In genomic region chr5:92602691-92603690, GRCm38 (mm10) we compare ENCODE assay signal across 8 mouse cellular contexts. TPM values are rescaled to one million over a fixed set of nuclear protein-coding genes. Genes with fewer than 3 reads are reported as not detected.
DNase-seq lines count a peak whose midpoint lies in the region; ATAC-seq and TF ChIP-seq lines count a peak whose summit lies in the region.

TSS of gene Stbd1 (plus strand) at chr5:92603041.

- WGBS in cerebellum, adult 2 months, result under 1% methylated on average over 69 of the region's 69 CpGs
- under 1% methylated on average over 67 of the region's 69 CpGs for WGBS in intestine, embryonic 14.5 days
- WGBS in liver, embryonic 13.5 days (ENCODE audit: insufficient replicate concordance), result 1% methylated on average over 55 of the region's 69 CpGs
- WGBS in stomach, embryonic 15.5 days, result under 1% methylated on average over 67 of the region's 69 CpGs

- 0 out of 2 replicates have a peak, but pooled peaks cover 9% of the 10 kb centered on the region for H3K36me3 ChIP-seq in intestine, embryonic 14.5 days (ENCODE audit: control insufficient read depth, insufficient read depth, low read length)
- H3K36me3 ChIP-seq in liver, embryonic 13.5 days, result no peaks in the 10 kb centered on the region
- H3K36me3 ChIP-seq in stomach, embryonic 15.5 days, result peaks cover 3% of the 10 kb centered on the region; the same call in 1 of the 2 replicates

- peak in 1 of 2 experiments; percentile 12 for DNase-seq in cerebellum, adult 2 months
- DNase-seq in cerebellum, adult 9-11 months, result no peak
- peak; percentile 10 for DNase-seq in c-Kit-positive CD71-positive TER-119-negative erythroid progenitor cells, embryonic 14.5 days (ENCODE audit: low read depth)
- DNase-seq in gastrocnemius, postnatal 36 days, result peak; percentile 56 to 64
- DNase-seq in intestine, embryonic 14.5 days (ENCODE audit: low spot score), result peak; percentile 87
- DNase-seq in liver, embryonic 13.5 days, result no peak
- DNase-seq in naive thymus-derived CD4-positive, alpha-beta T cell, adult 2 months (ENCODE audit: low read depth), result peak; percentile 43

- intact Hi-C loops in gastrocnemius, postnatal 36 days (cut with DNase I), result loop anchor here (5.0 kb wide), 1 partner anchor 96 kb away; the partner anchor contains the start of gene Scarb2

- no peak for TF ChIP-seq POLR2A in cerebellum, adult 2 months (IDR thresholded peaks at IDR 0.05; ENCODE audit: borderline replicate concordance, insufficient read depth, low read length)

- H3K9me3 ChIP-seq in intestine, embryonic 14.5 days (ENCODE audit: control insufficient read depth, low read length), result no peaks in the 10 kb centered on the region
- H3K9me3 ChIP-seq in liver, embryonic 13.5 days (replicated peaks), result no peaks in the 10 kb centered on the region
- no peaks in the 10 kb centered on the region for H3K9me3 ChIP-seq in stomach, embryonic 15.5 days

- H3K27me3 ChIP-seq in cerebellum, adult 2 months (ENCODE audit: control insufficient read depth, insufficient read depth, low read length), result peaks cover 3% of the 10 kb centered on the region; the same call in 1 of the 2 replicates
- no peaks in the 10 kb centered on the region for H3K27me3 ChIP-seq in intestine, embryonic 14.5 days (replicated peaks; ENCODE audit: control insufficient read depth, insufficient read depth, low read length)
- H3K27me3 ChIP-seq in liver, embryonic 13.5 days, result peaks cover 41% of the 10 kb centered on the region
- no peaks in the 10 kb centered on the region for H3K27me3 ChIP-seq in stomach, embryonic 15.5 days (replicated peaks)

- no peak for TF ChIP-seq CTCF in cerebellum, adult 2 months (IDR thresholded peaks at IDR 0.05; ENCODE audit: borderline replicate concordance, insufficient read depth, low read depth, low read length)

- no peak within 1 kb of the TSS for H3K27ac ChIP-seq in cerebellum, adult 2 months (ENCODE audit: insufficient read depth, low read length)
- H3K27ac ChIP-seq in intestine, embryonic 14.5 days (ENCODE audit: low read depth), result peak within 1 kb of the TSS; percentile 57; the same call in 1 of the 2 replicates
- H3K27ac ChIP-seq in liver, embryonic 13.5 days, result no peak within 1 kb of the TSS
- peak within 1 kb of the TSS; percentile 81 for H3K27ac ChIP-seq in stomach, embryonic 15.5 days

- no peaks in the 10 kb centered on the region; the same call in 1 of the 2 replicates for H3K4me1 ChIP-seq in cerebellum, adult 2 months (ENCODE audit: control insufficient read depth, insufficient read depth, low read length)
- H3K4me1 ChIP-seq in intestine, embryonic 14.5 days (replicated peaks; ENCODE audit: control insufficient read depth, insufficient read depth, low read length), result peaks cover 5% of the 10 kb centered on the region; the same call in 1 of the 2 replicates
- H3K4me1 ChIP-seq in liver, embryonic 13.5 days (replicated peaks), result peaks cover 10% of the 10 kb centered on the region
- H3K4me1 ChIP-seq in stomach, embryonic 15.5 days, result peaks cover 4% of the 10 kb centered on the region; the same call in 1 of the 2 replicates

- H3K9ac ChIP-seq in intestine, embryonic 14.5 days (ENCODE audit: low read length), result peak within 1 kb of the TSS; percentile 64
- peak within 1 kb of the TSS; percentile 62 for H3K9ac ChIP-seq in liver, embryonic 13.5 days
- H3K9ac ChIP-seq in stomach, embryonic 15.5 days, result peak within 1 kb of the TSS; percentile 53

- peak within 1 kb of the TSS; percentile 49 for H3K4me3 ChIP-seq in cerebellum, adult 2 months (replicated peaks; ENCODE audit: insufficient read depth, low read depth, low read length)
- peak within 1 kb of the TSS; percentile 75 for H3K4me3 ChIP-seq in intestine, embryonic 14.5 days (ENCODE audit: low read depth, low read length)
- H3K4me3 ChIP-seq in liver, embryonic 13.5 days (replicated peaks), result peak within 1 kb of the TSS; percentile 59
- H3K4me3 ChIP-seq in stomach, embryonic 15.5 days (replicated peaks), result peak within 1 kb of the TSS; percentile 66

- peak; percentile 96 for ATAC-seq in intestine, embryonic 14.5 days (replicated peaks; ENCODE audit: low FRiP score, low TSS enrichment, low read depth)
- peak; percentile 84 for ATAC-seq in liver, embryonic 13.5 days (ENCODE audit: low read depth)
- peak; percentile 94 for ATAC-seq in stomach, embryonic 15.5 days (ENCODE audit: insufficient read depth, low FRiP score, low read depth)

- H3K4me2 ChIP-seq in intestine, embryonic 14.5 days (ENCODE audit: low read length), result peak within 1 kb of the TSS; percentile 79
- H3K4me2 ChIP-seq in liver, embryonic 13.5 days, result peak within 1 kb of the TSS; percentile 70
- peak within 1 kb of the TSS; percentile 79 for H3K4me2 ChIP-seq in stomach, embryonic 15.5 days

RNA-seq across cellular contexts. Expression of gene Stbd1, which starts in this region (rescaled TPM):
- 0.87 and 0.95 TPM in 2 replicates for polyA plus RNA-seq in cerebellum, adult 2 months (2012; rRNA removed)
- 10 to 100 TPM; 45.5 to 66.2 TPM for total RNA-seq in gastrocnemius, postnatal 36 days (2021)
- polyA plus RNA-seq in intestine, embryonic 14.5 days (2014; fragmentation: Nextera tagmentation; extraction: Ambion mirVana), result 34.6 and 36.5 TPM in 2 replicates
- polyA plus RNA-seq in liver, embryonic 13.5 days (2015; fragmentation: Nextera tagmentation; extraction: Ambion mirVana), result 5.1 and 6.6 TPM in 2 replicates
- 58.3 and 66.7 TPM in 2 replicates for polyA plus RNA-seq in stomach, embryonic 15.5 days (2015; fragmentation: Nextera tagmentation; extraction: Ambion mirVana)

Comparison
In these comparisons a context has a peak if more than half of its experiments do, and no peak if none do; other contexts are left out.
1. DNase-seq: peak in c-Kit-positive CD71-positive TER-119-negative erythroid progenitor cells, embryonic 14.5 days (single experiment), gastrocnemius, postnatal 36 days (2 of 2), intestine, embryonic 14.5 days (single experiment) and naive thymus-derived CD4-positive, alpha-beta T cell, adult 2 months (single experiment); none in cerebellum, adult 9-11 months (single experiment) and liver, embryonic 13.5 days (single experiment).
2. H3K27ac ChIP-seq: peak in intestine, embryonic 14.5 days (single experiment) and stomach, embryonic 15.5 days (single experiment); none in cerebellum, adult 2 months (single experiment) and liver, embryonic 13.5 days (single experiment).
3. Peak in every context shown above with its lines, with median percentiles within 50 percentile points of each other: H3K4me3 ChIP-seq, ATAC-seq, H3K4me2 ChIP-seq and H3K9ac ChIP-seq.